Mouse (Mus musculus): ENCODE measurements around the gene Bcl9. TPM values are rescaled to one million over a fixed set of nuclear protein-coding genes. Genes with fewer than 3 reads are reported as not detected.

Bcl9 gene
- total and polyA plus RNA-seq, 3 experiments: 2.1 to 20.8 TPM; not detected in 1

- H3K9me3 ChIP-seq (replicated peaks; ENCODE audit: insufficient read depth, low read length): no peaks in the 10 kb centered on the region
- peaks cover 0 to 3% of the 10 kb centered on the region in 2 experiments; a peak in 1 of 4 replicates for H3K36me3 ChIP-seq (ENCODE audit: control insufficient read depth in 1 of 2, insufficient read depth in 2 of 2, low read length in 2 of 2)
- no peak overlapping the region for H3K27ac ChIP-seq (ENCODE audit: control insufficient read depth, low read depth, low read length)
- no peaks in the 10 kb centered on the region for H3K27me3 ChIP-seq (ENCODE audit: control insufficient read depth in 1 of 2, insufficient read depth in 2 of 2, low read length in 2 of 2)
- H3K9ac ChIP-seq (ENCODE audit: control insufficient read depth, low read depth, low read length, poor library complexity, severe bottlenecking): no peak overlapping the region
- TF ChIP-seq POLR2A (IDR thresholded peaks at IDR 0.05; ENCODE audit: control insufficient read depth in 1 of 2, insufficient read depth in 1 of 2, low read depth in 1 of 2, low read length in 2 of 2, poor library complexity in 1 of 2): no peak
- TF ChIP-seq HCFC1 (IDR thresholded peaks at IDR 0.05; ENCODE audit: low read depth, low read length): no peak
- no peak for TF ChIP-seq ETS1 (IDR thresholded peaks at IDR 0.05; ENCODE audit: low read depth, low read length)
- TF ChIP-seq POLR2AphosphoS2 (IDR thresholded peaks at IDR 0.05; ENCODE audit: low read length): no peak
- TF ChIP-seq NELFE (IDR thresholded peaks at IDR 0.05; ENCODE audit: low read depth, low read length): no peak
- TF ChIP-seq MXI1 (IDR thresholded peaks at IDR 0.05; ENCODE audit: low read depth, low read length): no peak
- TF ChIP-seq TBP (IDR thresholded peaks at IDR 0.05; ENCODE audit: low read depth, low read length): no peak
- no peak for TF ChIP-seq MAFK (IDR thresholded peaks at IDR 0.05; ENCODE audit: borderline replicate concordance, low read depth, low read length)
- no peak for TF ChIP-seq ZKSCAN1 (IDR thresholded peaks at IDR 0.05; ENCODE audit: low read depth, low read length)
- no peak for TF ChIP-seq ELF1 (IDR thresholded peaks at IDR 0.05; ENCODE audit: low read depth, low read length)
- no peak for TF ChIP-seq BHLHE40 (IDR thresholded peaks at IDR 0.05; ENCODE audit: borderline replicate concordance, low read depth, low read length)
- no peak for TF ChIP-seq CHD2 (IDR thresholded peaks at IDR 0.05; ENCODE audit: low read length)
- TF ChIP-seq MAZ (IDR thresholded peaks at IDR 0.05; ENCODE audit: low read depth, low read length): no peak
- TF ChIP-seq RAD21 (IDR thresholded peaks at IDR 0.05; ENCODE audit: low read depth, low read length): no peak
- TF ChIP-seq CTCF (IDR thresholded peaks at IDR 0.05 in 2 of 3, conservative IDR thresholded peaks at IDR 0.05 in 1 of 3; ENCODE audit: control insufficient read depth in 1 of 3, insufficient read depth in 1 of 3, low read depth in 2 of 3, low read length in 3 of 3, poor library complexity in 1 of 3, severe bottlenecking in 1 of 3): no peak
- TF ChIP-seq EP300 (IDR thresholded peaks at IDR 0.05; ENCODE audit: low read depth in 1 of 2, low read length in 2 of 2): no peak
- no peak for DNase-seq (ENCODE audit: low read depth, low spot score)
- no peaks in the 10 kb centered on the region for H3K4me1 ChIP-seq (ENCODE audit: control insufficient read depth in 1 of 2, insufficient read depth in 2 of 2, low read length in 2 of 2)
- H3K79me2 ChIP-seq (ENCODE audit: control insufficient read depth, insufficient read depth, low read length, poor library complexity): no peaks in the 10 kb centered on the region
- no peak overlapping the region for H3K4me3 ChIP-seq (ENCODE audit: control insufficient read depth in 1 of 2, insufficient read depth in 1 of 2, low read depth in 2 of 2, low read length in 2 of 2)
Observed at GRCm38 (mm10) chr3:97172231-97172630, 125.5 kb downstream of the Bcl9 start.

- H3K79me2 ChIP-seq (ENCODE audit: control insufficient read depth, insufficient read depth, low read length, poor library complexity): no peaks in the 10 kb centered on the region
- no peak overlapping the region for H3K27ac ChIP-seq (ENCODE audit: control insufficient read depth, low read depth, low read length)
- H3K4me3 ChIP-seq (ENCODE audit: control insufficient read depth in 1 of 2, insufficient read depth in 1 of 2, low read depth in 2 of 2, low read length in 2 of 2): no peak overlapping the region
- TF ChIP-seq POLR2A (IDR thresholded peaks at IDR 0.05; ENCODE audit: control insufficient read depth in 1 of 2, insufficient read depth in 1 of 2, low read depth in 1 of 2, low read length in 2 of 2, poor library complexity in 1 of 2) (0 out of 4 replicates have a peak, but pooled peaks of 1 of the 2 experiments have one; percentile 7), MXI1 (IDR thresholded peaks at IDR 0.05; ENCODE audit: low read depth, low read length) (no peak)
- no peaks in the 10 kb centered on the region for H3K9me3 ChIP-seq (replicated peaks; ENCODE audit: insufficient read depth, low read length)
- no peak overlapping the region for H3K9ac ChIP-seq (ENCODE audit: control insufficient read depth, low read depth, low read length, poor library complexity, severe bottlenecking)
- no peak for DNase-seq (ENCODE audit: low read depth, low spot score)
- no peaks in the 10 kb centered on the region for H3K4me1 ChIP-seq (ENCODE audit: control insufficient read depth in 1 of 2, insufficient read depth in 2 of 2, low read length in 2 of 2)
- peaks cover 0 to 3% of the 10 kb centered on the region in 2 experiments; a peak in 1 of 4 replicates for H3K36me3 ChIP-seq (ENCODE audit: control insufficient read depth in 1 of 2, insufficient read depth in 2 of 2, low read length in 2 of 2)
- H3K27me3 ChIP-seq (ENCODE audit: control insufficient read depth in 1 of 2, insufficient read depth in 2 of 2, low read length in 2 of 2): no peaks in the 10 kb centered on the region
Observed at GRCm38 (mm10) chr3:97171531-97171930, 126.2 kb downstream of the Bcl9 start.
